Mouse (Mus musculus): ENCODE results near the gene Scd3.

GRCm38 (mm10) chr19:44192342-44192741, 10.7 kb upstream of the Scd3 start, which contains the start of gene Pkd2l1:
- TF ChIP-seq MAX (IDR thresholded peaks at IDR 0.05; ENCODE audit: low read depth): no peak
- no peak for TF ChIP-seq POLR2A (IDR thresholded peaks at IDR 0.05; ENCODE audit: insufficient read length, low read depth)
- no peak for TF ChIP-seq TCF12 (IDR thresholded peaks at IDR 0.05; ENCODE audit: insufficient read depth, poor library complexity, severe bottlenecking)
- no peak for TF ChIP-seq SRF (IDR thresholded peaks at IDR 0.05; ENCODE audit: control insufficient read depth, insufficient read length, low read depth)
- no peak for TF ChIP-seq POLR2AphosphoS2 (IDR thresholded peaks at IDR 0.05; ENCODE audit: insufficient read length, low read depth)
- TF ChIP-seq E2F4 (IDR thresholded peaks at IDR 0.05; ENCODE audit: insufficient read depth): no peak
- no peak for TF ChIP-seq USF1 (IDR thresholded peaks at IDR 0.05; ENCODE audit: low read depth)
- TF ChIP-seq CEBPB (IDR thresholded peaks at IDR 0.05; ENCODE audit: insufficient read depth, poor library complexity, severe bottlenecking): no peak
